Mouse (Mus musculus) cerebellum, adult (tissue): Measurements from ENCODE around the gene Ahrr.

Source experiments
- ATAC-seq: cut with Nextera tagmentation; 2 replicates; pipeline ENCODE4 v1.9.2; 2017; ENCODE audit warnings: mild to moderate bottlenecking, moderate library complexity, mixed read lengths; ENCODE audit not compliant: insufficient number of reproducible peaks, low FRiP score, low TSS enrichment

Ahrr gene

GRCm38 (mm10) chr13:74292167-74292566, at the start of gene Ahrr:
TSS of gene Ahrr (minus strand) at chr13:74292331.
- ATAC-seq, result no peak

DNA sequence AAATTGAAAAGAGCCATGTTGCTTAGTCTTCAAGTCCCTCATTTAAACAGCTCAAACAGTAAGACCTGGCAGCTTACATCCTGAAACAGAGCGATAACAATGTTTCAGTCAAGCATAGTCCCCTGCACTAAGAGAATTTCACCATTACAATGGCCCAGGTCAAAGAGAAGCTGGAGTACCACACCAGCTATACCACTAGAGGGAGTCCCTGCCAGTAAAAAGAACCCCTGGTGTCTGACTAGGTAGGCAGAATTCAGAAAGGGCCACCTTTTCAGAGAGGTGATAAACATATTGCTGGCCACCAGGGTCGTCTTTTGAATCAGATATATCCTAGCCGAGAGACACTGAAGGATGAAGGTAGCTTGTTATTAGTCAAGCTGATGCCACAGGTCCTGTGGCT, 48.9 kb upstream of the Ahrr start:
- ATAC-seq, result peak; percentile 52; the same call in 1 of the 2 replicates

DNA sequence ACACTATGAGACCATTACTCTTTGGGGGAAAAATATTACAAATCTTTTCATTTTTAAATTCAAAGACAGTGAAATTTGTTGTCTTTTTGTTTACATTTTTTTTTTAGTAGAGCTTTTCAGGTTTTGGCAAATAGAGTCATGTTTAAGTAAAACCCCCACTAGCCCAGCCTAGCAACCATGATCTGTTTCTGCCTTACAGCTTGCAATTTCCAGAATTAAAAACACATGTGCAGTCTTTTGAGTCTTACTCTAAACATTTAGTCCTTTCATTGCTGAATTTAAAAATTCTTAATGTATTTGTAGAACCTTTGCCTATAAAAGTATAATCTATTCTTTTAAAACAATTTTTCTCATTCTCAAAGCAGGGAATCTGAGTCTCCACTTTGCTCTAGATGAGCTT, 37.2 kb upstream of the Ahrr start:
- ATAC-seq, result no peak

DNA sequence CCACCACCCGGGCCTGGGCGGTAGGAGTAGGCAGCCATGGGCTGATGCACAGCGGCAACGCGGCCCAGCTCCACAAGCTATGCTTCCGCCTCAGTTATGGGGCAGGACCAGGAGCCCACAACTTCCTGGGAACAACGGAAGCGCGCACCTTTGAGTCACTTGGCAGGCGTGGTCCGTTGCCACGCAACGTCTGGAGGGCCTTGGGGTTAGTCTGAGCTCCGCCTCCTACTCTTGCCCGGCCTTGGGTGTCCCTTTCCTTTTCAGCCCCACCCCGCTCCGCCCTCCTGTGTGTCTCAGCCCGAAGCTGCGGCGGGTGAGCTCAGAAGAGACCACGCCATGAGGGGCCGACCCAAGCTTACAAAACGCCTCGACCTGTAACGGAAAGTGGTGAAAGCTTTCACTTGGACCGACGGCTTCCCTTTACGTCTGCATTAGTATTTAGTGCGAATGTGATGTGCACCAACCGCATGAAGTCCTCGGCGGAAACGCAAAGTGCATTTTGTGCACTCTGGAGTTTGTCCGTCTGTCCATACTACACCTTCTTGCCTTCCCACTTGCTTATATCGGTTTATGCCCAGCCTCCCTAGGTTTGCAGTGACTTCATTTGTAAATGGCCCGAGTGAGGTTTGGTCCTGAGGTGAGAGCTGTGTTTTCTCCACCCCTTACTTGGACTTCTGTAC, 25.2 kb upstream of the Ahrr start, which contains the start of gene Pdcd6:
Gene Pdcd6, minus strand, starts transcription at position 411 of the 680 bp plus-strand sequence.
- ATAC-seq, result peak; percentile 99

- ATAC-seq, result 0 out of 2 replicates have a peak, but pooled peaks have one; percentile 15
These were observed 24.6 kb upstream of the Ahrr start for GRCm38 (mm10) chr13:74316789-74317169.

GRCm38 (mm10) chr13:74316386-74316785, 24.3 kb upstream of the Ahrr start:
- no peak for ATAC-seq

- ATAC-seq, result no peak
These were observed 22.5 kb upstream of the Ahrr start for GRCm38 (mm10) chr13:74314616-74315015.

DNA sequence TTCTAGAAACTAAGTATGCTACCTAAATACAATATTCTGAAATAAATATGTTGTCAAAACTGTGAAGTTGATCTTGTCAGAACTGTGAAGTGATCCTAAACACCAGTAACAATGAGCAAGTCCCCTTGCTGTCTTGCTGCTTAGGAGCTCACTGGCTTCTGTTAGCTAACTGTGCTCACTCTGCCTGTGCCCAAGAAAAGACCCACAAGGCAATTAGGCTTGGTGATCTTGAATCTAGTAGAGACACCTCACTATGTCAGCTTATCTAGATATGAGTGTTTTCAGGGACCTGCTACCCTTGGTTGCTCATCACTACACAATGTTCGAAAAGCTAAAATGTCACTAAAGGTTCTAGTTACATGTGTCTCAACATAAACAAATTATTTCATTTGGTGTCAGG, 13.6 kb upstream of the Ahrr start:
- no peak for ATAC-seq

DNA sequence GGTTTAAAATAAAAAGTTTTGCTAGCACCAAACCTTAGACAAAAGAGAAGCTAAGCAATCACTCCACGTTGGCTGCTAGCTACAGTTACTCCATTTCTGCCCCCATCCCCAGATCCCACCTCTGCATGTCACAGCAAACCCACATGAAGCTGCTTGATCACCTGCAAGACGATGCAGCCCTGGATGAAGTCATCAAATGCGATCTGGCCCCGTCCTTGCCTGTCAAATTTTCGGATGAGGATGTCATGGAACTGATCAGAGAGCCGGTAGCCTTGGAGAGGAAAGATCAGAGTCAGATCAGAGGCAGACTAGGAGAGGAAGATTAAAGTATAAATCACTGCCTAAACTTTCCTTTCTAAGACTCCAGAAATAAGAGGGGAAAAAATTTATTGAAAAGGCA, 13.2 kb upstream of the Ahrr start:
- ATAC-seq, result no peak

- ATAC-seq, result no peak
These were observed 10.2 kb upstream of the Ahrr start for GRCm38 (mm10) chr13:74302050-74303037.

GRCm38 (mm10) chr13:74301607-74301984, 9.5 kb upstream of the Ahrr start:
- no peak for ATAC-seq

DNA sequence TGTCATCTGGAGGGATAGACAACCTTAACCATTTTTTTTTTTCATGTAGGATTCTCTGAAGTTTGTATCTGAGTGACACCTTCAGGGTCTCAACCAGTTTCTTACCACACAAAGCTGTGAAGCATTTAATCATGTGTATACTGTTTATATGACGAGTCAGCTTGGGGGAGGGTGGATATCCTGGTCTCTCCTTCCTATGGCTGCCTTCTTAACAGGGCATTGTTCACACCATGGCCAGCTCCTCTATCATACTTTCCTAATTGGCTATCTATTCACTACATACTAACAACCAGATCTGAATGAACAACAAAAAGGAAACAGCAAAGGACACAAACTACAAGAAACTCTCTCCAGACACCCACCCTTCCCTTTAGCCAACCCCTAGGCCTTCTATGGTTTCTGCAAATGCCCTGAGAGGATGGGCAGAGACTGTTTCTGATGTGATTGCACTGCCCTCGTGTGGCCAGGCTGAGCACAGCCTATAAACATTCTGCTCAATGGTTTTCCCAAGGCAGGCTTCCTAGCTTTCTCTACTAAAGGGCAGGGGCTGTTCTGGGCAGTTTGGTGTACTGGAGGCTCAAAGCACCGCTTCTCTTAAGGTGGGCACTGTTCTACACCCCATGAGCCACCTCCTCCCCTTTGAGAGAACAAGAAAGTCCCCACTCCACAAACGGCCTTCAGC, 8.9 kb upstream of the Ahrr start:
- ATAC-seq, result peak; percentile 77; the same call in 1 of the 2 replicates

- no peak for ATAC-seq
These were observed 4.2 kb upstream of the Ahrr start for GRCm38 (mm10) chr13:74296376-74296775.

DNA sequence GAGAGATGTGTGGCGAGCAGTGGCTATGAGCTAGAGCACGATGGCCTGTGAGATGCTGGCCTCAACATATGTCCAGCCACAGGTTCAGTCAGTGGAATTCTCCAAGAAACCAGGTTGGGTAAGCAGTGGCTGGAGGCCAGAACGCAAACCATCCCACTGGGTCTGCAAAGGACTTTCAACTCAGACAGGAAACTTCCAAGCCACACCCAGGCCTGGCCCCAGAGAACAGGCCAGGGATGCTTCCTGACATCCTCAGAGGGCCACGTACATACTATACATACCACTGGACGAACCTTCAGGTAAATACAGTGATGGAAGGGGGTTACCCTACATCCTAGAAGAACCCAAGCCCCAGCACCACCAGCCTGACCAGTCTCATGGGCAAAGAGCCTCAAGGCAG, 2.5 kb downstream of the Ahrr start:
- no peak for ATAC-seq

DNA sequence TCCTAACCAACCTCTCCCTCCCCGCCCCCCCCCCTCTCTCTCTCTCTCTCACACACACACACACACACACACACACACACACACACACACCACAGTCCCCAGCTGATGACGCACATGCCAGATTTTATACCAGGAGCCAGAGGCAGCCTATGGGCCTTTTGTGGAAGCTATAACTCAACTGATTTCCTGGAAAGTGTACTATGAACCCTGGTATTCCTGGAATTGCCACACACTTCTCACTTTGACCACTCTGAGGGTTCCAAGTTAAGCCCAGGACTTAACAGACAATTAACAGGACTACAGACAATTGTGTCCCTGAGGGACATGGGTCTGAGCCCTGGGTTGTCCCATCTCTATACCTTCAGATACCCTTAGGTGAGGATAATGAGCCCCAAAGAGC, 9.8 kb downstream of the Ahrr start:
- no peak for ATAC-seq

- ATAC-seq, result no peak
These were observed 16.4 kb downstream of the Ahrr start for GRCm38 (mm10) chr13:74275726-74276125.

DNA sequence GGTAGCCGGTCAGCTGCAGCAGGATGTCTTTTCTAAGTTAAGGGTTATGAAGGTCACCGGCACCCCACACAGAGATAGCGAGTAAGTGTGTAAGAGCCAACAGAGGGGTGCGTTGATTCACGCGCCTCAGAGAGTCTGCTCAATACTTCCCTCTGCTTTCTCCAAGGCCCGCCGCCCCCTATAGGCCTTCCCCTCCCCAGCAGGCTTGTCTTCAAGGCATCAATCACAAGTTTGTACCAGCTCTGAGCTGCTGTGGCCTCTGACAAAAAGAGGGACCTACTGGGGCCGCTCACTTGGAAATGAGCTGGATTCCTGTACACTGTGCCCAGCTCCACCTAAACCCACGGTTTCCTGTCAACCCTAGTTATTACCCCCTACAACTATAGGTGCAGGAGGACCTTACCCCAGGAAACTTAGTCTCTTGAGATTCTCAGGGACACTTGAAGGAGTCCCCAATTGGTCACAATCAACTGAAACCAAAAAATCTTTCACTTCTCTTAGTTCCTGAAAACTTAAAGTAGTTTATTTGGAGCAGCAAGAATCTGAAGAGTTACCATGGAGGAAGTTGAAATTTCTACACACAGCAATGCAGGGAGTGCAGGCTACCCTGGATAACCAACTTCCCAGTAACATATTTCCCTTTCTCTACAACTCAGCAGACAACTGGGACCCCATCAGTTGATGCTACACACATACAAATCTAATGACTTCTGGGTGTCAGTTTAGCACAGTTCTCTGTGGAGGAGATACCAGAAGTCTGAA, 31.7 kb downstream of the Ahrr start:
- ATAC-seq, result no peak

DNA sequence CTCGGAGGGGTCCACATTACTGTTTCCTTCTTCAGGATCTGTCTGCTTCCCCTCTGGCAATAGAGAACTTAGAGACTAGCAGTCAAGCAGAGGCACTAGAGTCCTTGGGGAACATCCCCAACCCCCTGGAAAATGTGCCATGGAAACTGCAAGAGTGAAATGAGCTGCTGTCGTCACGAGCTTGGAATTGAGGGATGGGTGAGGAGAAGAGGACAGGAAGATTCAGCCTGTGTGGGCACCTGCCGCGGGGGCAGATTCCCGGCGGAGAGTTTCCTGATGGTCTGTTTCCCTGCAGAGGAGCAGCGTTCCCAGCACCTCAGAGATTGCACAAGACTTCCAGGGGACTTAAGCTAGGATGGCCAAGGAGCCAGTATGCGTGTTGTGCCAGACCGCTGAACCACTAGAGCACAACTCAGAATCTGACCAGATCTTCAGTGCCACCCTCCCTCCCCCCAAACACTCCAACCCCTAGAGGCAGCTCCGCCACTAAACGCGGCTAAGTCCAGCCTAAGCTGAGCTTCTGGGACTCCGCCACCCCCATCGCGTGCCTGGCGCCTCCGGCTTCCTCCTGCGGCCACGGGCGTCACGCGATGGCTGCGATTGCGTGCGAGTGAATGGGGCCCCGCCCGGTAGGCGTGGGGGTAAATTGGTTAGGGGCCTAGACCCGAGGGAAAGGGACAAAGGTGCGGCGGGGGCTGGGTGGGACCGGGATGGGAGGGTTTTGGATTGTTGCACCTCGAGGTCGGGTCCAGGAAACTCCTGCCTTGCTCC, 32.5 kb downstream of the Ahrr start:
- ATAC-seq, result no peak

GRCm38 (mm10) chr13:74246494-74246893, 45.6 kb downstream of the Ahrr start:
- no peak for ATAC-seq

DNA sequence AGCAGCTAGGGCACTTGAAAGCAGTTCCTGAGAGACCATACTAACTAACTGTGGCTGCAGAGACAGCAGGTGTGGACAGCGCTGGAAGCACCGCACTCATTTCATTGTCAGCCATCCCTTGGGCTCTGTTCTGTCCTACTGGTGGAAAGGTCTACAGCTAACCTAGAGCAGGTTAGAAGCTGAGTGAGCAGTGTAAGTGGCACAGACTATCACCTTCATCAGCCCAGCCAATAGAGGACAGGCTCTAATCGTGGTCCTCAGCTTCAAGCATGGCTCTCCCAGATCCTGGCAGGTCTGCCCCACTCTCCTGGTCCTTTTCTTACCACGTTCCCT, 46.3 kb downstream of the Ahrr start:
- ATAC-seq, result no peak
